Mouse (Mus musculus): ENCODE data around the gene Lrit3. TPM values are rescaled to one million over a fixed set of nuclear protein-coding genes. Genes with fewer than 3 reads are reported as not detected.

Lrit3 gene
- not detected for polyA plus RNA-seq (2017; shearing (Covaris generic))

GRCm38 (mm10) chr3:129803765-129804164 lies at the start of gene Lrit3:
Lrit3 (minus strand) TSS chr3:129804030.

DNA sequence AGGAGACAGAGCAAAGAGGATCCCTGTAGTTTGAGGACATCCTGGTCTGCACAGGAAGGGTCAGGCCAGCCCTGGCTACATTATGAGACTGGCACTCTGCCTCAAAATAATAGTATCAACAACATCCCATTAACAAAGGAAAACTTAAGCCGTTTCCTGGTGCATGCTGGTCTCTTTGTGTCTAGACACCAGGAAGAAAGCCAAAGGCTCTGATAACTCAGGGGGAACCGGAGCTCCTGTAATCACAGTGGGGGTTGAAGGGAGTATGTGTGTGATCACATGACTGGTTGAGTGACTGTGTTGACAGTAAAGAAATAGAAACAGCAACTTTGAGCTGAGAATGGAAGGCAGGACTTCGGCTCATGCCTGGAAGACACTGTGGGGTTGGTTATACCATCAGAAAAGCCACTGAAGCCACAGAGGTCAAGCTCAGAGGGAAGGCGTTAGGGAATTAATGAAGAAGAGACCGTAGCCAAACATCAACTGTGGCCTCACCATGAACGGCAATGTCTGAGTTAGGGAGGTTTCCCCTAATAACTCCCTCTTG lies 31.6 kb upstream of the Lrit3 start, which contains the start of gene Cfi:
Gene Cfi, plus strand, starts transcription at position 497 of the 547 bp plus-strand sequence.

GRCm38 (mm10) chr3:129831035-129831568 lies 27.3 kb upstream of the Lrit3 start, which contains the start of gene Gar1:
Gar1 (minus strand) TSS chr3:129831396.

DNA sequence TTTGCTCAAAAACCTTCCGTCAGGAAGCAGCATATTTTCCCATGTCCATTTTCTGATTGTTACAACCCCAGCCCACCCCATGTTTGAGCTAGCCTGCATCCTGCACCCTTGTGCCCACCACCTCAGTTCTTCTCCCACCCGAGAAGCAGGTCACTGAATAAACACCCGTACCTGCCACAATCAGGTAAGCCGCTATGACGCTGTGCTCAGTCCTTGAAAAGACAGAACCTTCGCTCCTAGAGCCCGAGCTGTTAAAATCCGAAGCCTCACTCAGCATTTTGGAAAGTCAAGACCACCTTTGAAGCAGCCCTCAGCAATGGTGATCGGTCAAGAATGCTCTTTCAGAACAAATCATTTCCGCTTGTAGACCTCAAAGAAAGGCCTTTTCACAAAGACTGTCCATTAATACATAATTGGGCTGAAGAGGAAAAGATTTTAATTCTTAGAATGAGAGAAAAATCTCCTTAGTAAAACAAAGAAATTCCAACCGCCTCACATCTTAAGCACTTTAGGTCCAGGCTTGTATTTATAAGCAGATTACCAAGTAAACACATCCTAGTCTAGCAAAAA lies 18.5 kb upstream of the Lrit3 start, which contains the start of gene Rrh:
Gene Rrh, minus strand, starts transcription at position 382 of the 570 bp plus-strand sequence.

DNA sequence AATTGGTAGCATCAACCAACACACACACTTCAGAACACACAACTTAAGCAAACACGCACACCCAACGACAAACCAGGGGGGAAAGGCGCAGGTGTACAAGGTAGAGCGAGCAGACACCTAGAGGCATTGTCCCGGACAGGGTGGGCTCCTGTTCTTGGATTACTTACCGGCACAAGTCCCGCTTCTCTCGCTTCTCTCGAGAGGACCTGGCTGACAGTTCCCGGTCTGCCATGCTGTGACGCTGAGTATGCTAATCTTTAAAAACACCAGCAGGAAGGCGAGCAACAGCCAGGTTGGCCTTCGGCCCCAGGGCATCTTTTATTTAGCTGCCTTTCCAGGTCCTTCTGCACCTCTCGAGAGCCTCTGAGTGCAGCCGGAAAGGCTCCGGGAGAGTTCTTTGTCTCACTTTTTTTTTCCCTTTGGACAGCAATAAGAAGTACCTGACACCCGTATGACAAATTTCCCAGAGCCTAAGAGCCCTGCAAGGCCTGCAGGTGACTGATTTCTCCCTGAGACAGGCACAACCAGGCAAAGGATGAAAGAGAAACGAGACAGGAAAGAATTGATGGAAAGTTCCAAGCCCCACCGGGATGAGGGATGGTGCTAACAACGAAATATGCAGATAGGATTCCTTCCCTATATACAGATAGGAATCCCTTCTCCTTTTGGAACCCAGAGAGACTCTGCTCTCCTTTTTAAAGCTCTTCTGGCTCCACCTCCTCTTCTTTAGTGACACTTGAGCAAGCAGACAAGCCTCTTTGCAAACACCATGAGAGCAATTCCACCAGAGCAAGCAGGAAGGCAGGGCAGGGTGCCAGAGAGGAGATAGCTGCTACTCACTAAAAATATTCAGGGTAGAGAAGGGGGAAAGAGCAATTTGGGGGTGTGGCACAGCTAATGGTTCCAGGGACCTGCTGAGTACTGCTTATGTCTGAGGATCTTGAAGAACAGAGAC lies 48.9 kb downstream of the Lrit3 start, which contains the start of gene Egf:
Gene Egf, minus strand, starts transcription at position 667 of the 955 bp plus-strand sequence.

Other genes starting within 250 kb of the Lrit3 start
- gene Egf, start 48.7 kb downstream of the Lrit3 start, polyA plus RNA-seq (2017; shearing (Covaris generic)) = 2.7 TPM
- not detected for gene Rrh, start 18.6 kb upstream of the Lrit3 start, polyA plus RNA-seq (2017; shearing (Covaris generic))
- gene Gar1, start 27.4 kb upstream of the Lrit3 start, polyA plus RNA-seq (2017; shearing (Covaris generic)) = 31.5 TPM
- not detected for gene Cfi, start 31.9 kb upstream of the Lrit3 start, polyA plus RNA-seq (2017; shearing (Covaris generic))
- gene Pla2g12a, start 74.6 kb upstream of the Lrit3 start, polyA plus RNA-seq (2017; shearing (Covaris generic)) = 0.71 TPM
- 78.2 TPM for gene Casp6, start 97.4 kb upstream of the Lrit3 start, polyA plus RNA-seq (2017; shearing (Covaris generic))
- gene Mcub, start 166.2 kb upstream of the Lrit3 start, polyA plus RNA-seq (2017; shearing (Covaris generic)) = 45.1 TPM